Mouse (Mus musculus) neural tube, embryonic 13.5 days (tissue): ENCODE measurements around the gene Hcar2. TPM values are rescaled to one million over a fixed set of nuclear protein-coding genes. Genes with fewer than 3 reads are reported as not detected.

Source experiments
- ATAC-seq: fragments of 200-750 bp; cut with Nextera tagmentation; 2 replicates; pipeline ENCODE4 v1.8.0; 2017; ENCODE audit warnings: low read depth, mild to moderate bottlenecking, moderate TSS enrichment, moderate library complexity
- H3K27ac ChIP-seq: fragments of 300-500 bp; sonication (generic); replicated peaks from 2 replicates; pipeline ENCODE4 v1.5.1; 2015; ENCODE audit warnings: moderate library complexity, mild to moderate bottlenecking, inconsistent platforms
- H3K27me3 ChIP-seq: fragments of 300-500 bp; sonication (generic); 2 replicates; pipeline ENCODE4 v1.6.1; 2015; ENCODE audit warnings: mild to moderate bottlenecking, inconsistent platforms
- H3K36me3 ChIP-seq: fragments of 300-500 bp; sonication (generic); 2 replicates; pipeline ENCODE4 v1.6.1; 2015; ENCODE audit warnings: mild to moderate bottlenecking, inconsistent platforms
- H3K4me1 ChIP-seq: fragments of 300-500 bp; sonication (generic); replicated peaks from 2 replicates; pipeline ENCODE4 v1.6.1; 2015; ENCODE audit warnings: inconsistent platforms
- H3K4me2 ChIP-seq: fragments of 300-500 bp; sonication (generic); 2 replicates; pipeline ENCODE4 v1.6.1; 2015; ENCODE audit warnings: inconsistent platforms, mild to moderate bottlenecking, moderate library complexity
- H3K4me3 ChIP-seq: fragments of 300-500 bp; sonication (generic); 2 replicates; pipeline ENCODE4 v1.5.1; 2015; ENCODE audit warnings: mild to moderate bottlenecking, inconsistent platforms
- H3K9ac ChIP-seq: fragments of 300-500 bp; sonication (generic); 2 replicates; pipeline ENCODE4 v1.6.1; 2015; ENCODE audit warnings: moderate library complexity, mild to moderate bottlenecking, inconsistent platforms
- H3K9me3 ChIP-seq: fragments of 300-500 bp; sonication (generic); 2 replicates; pipeline ENCODE4 v1.6.1; 2016; ENCODE audit warnings: inconsistent platforms
- WGBS: fragments of 180-500 bp; shearing (Covaris S2); methylation state at CpG from one replicate; pipeline ENCODE4 v1.1.7; 2015; 5-methylcytosine and 5-hydroxymethylcytosine counted together
- polyA plus RNA-seq: library from polyadenylated mRNA; unstranded; fragments of >200 nt; fragmentation: Nextera tagmentation; extraction: Ambion mirVana; gene quantifications from 2 replicates; pipeline ENCODE4 v1.2.1, GENCODE M21; 2015

Gene Hcar2
- polyA plus RNA-seq, 1 experiment from 2014 or later, result not detected

GRCm38 (mm10) chr5:123886365-123886764, 21.1 kb upstream of the Hcar2 start:
- H3K9me3 ChIP-seq, result no peaks in the 10 kb centered on the region
- H3K36me3 ChIP-seq, result no peaks in the 10 kb centered on the region
- no peak for ATAC-seq
- H3K4me2 ChIP-seq, result no peak overlapping the region
- WGBS, result 88% methylated on average over 3 of the region's 3 CpGs
- H3K27ac ChIP-seq, result no peak overlapping the region
- H3K27me3 ChIP-seq, result no peaks in the 10 kb centered on the region
- H3K4me1 ChIP-seq, result no peaks in the 10 kb centered on the region
- H3K4me3 ChIP-seq, result no peak overlapping the region
- no peak overlapping the region for H3K9ac ChIP-seq

- no peaks in the 10 kb centered on the region for H3K4me1 ChIP-seq
These were observed 19.0 kb upstream of the Hcar2 start for GRCm38 (mm10) chr5:123884332-123884731.

GRCm38 (mm10) chr5:123883891-123884290, 18.6 kb upstream of the Hcar2 start:
- Histone ChIP-seq H3K4me3 (no peak overlapping the region), H3K9ac (no peak overlapping the region), H3K27ac (no peak overlapping the region), H3K36me3 (no peaks in the 10 kb centered on the region), H3K27me3 (no peaks in the 10 kb centered on the region), H3K9me3 (no peaks in the 10 kb centered on the region), H3K4me2 (no peak overlapping the region), H3K4me1 (no peaks in the 10 kb centered on the region)
- 82% methylated on average over 7 of the region's 7 CpGs for WGBS
- ATAC-seq, result no peak

More at GRCm38 (mm10) chr5:123884332-123884731, 19.0 kb upstream of the Hcar2 start:
- Histone ChIP-seq H3K9ac (no peak overlapping the region), H3K4me3 (no peak overlapping the region), H3K9me3 (no peaks in the 10 kb centered on the region), H3K27ac (no peak overlapping the region), H3K4me2 (no peak overlapping the region), H3K27me3 (no peaks in the 10 kb centered on the region), H3K36me3 (no peaks in the 10 kb centered on the region)
- WGBS, result 80% methylated on average over 10 of the region's 10 CpGs
- ATAC-seq, result no peak

GRCm38 (mm10) chr5:123880778-123881177, 15.5 kb upstream of the Hcar2 start:
- no peak overlapping the region for H3K4me2 ChIP-seq
- WGBS, result 82% methylated on average over 14 of the region's 14 CpGs
- H3K4me1 ChIP-seq, result no peaks in the 10 kb centered on the region
- no peak overlapping the region for H3K9ac ChIP-seq
- H3K4me3 ChIP-seq, result no peak overlapping the region
- ATAC-seq, result no peak
- no peaks in the 10 kb centered on the region for H3K36me3 ChIP-seq
- no peaks in the 10 kb centered on the region for H3K9me3 ChIP-seq
- H3K27me3 ChIP-seq, result no peaks in the 10 kb centered on the region
- no peak overlapping the region for H3K27ac ChIP-seq

- no peak within 1 kb of the TSS for H3K27ac ChIP-seq
These were observed 14.6 kb upstream of the Hcar2 start, which contains the start of gene Hcar1 for GRCm38 (mm10) chr5:123879928-123880327. Gene Hcar1, minus strand, starts transcription at chr5:123880020.

GRCm38 (mm10) chr5:123878056-123878455, 12.8 kb upstream of the Hcar2 start:
- H3K27ac ChIP-seq, result no peak overlapping the region
- H3K4me1 ChIP-seq, result no peaks in the 10 kb centered on the region
- no peak overlapping the region for H3K4me2 ChIP-seq
- ATAC-seq, result no peak
- H3K9me3 ChIP-seq, result no peaks in the 10 kb centered on the region
- WGBS, result 65% methylated on average over 14 of the region's 14 CpGs
- H3K27me3 ChIP-seq, result no peaks in the 10 kb centered on the region
- no peak overlapping the region for H3K9ac ChIP-seq
- H3K4me3 ChIP-seq, result no peak overlapping the region
- no peaks in the 10 kb centered on the region for H3K36me3 ChIP-seq

More at GRCm38 (mm10) chr5:123879928-123880327, 14.6 kb upstream of the Hcar2 start, which contains the start of gene Hcar1:
- Histone ChIP-seq H3K9me3 (no peaks in the 10 kb centered on the region), H3K4me1 (no peaks in the 10 kb centered on the region), H3K27me3 (no peaks in the 10 kb centered on the region), H3K9ac (no peak within 1 kb of the TSS), H3K36me3 (no peaks in the 10 kb centered on the region), H3K4me2 (no peak within 1 kb of the TSS), H3K4me3 (no peak within 1 kb of the TSS)
- ATAC-seq, result no peak
- WGBS, result 74% methylated on average over 12 of the region's 12 CpGs

- no peaks in the 10 kb centered on the region for H3K9me3 ChIP-seq
- 89% methylated on average over 5 of the region's 5 CpGs for WGBS
- ATAC-seq, result no peak
- H3K9ac ChIP-seq, result no peak overlapping the region
- H3K27me3 ChIP-seq, result no peaks in the 10 kb centered on the region
- H3K4me3 ChIP-seq, result no peak overlapping the region
- H3K27ac ChIP-seq, result no peak overlapping the region
- H3K36me3 ChIP-seq, result no peaks in the 10 kb centered on the region
- no peak overlapping the region for H3K4me2 ChIP-seq
- H3K4me1 ChIP-seq, result no peaks in the 10 kb centered on the region
These were observed 8.9 kb upstream of the Hcar2 start for GRCm38 (mm10) chr5:123874177-123874576.

GRCm38 (mm10) chr5:123869615-123870014, 4.3 kb upstream of the Hcar2 start:
- H3K36me3 ChIP-seq, result no peaks in the 10 kb centered on the region
- no peak overlapping the region for H3K27ac ChIP-seq
- H3K27me3 ChIP-seq, result no peaks in the 10 kb centered on the region
- no peak for ATAC-seq
- WGBS, result 91% methylated on average over 4 of the region's 4 CpGs
- no peaks in the 10 kb centered on the region for H3K9me3 ChIP-seq
- H3K4me2 ChIP-seq, result no peak overlapping the region
- H3K4me3 ChIP-seq, result no peak overlapping the region
- H3K9ac ChIP-seq, result no peak overlapping the region
- H3K4me1 ChIP-seq, result no peaks in the 10 kb centered on the region

GRCm38 (mm10) chr5:123866457-123866856, 1.2 kb upstream of the Hcar2 start:
- Histone ChIP-seq H3K27ac (no peak overlapping the region), H3K4me2 (no peak overlapping the region), H3K9ac (no peak overlapping the region), H3K9me3 (no peaks in the 10 kb centered on the region), H3K27me3 (no peaks in the 10 kb centered on the region), H3K4me1 (no peaks in the 10 kb centered on the region), H3K4me3 (no peak overlapping the region), H3K36me3 (no peaks in the 10 kb centered on the region)
- WGBS, result 97% methylated on average over 4 of the region's 4 CpGs
- no peak for ATAC-seq

GRCm38 (mm10) chr5:123863934-123864333, 1.4 kb downstream of the Hcar2 start:
- Histone ChIP-seq H3K27me3 (no peaks in the 10 kb centered on the region), H3K9me3 (no peaks in the 10 kb centered on the region), H3K4me1 (no peaks in the 10 kb centered on the region), H3K9ac (no peak overlapping the region), H3K4me2 (no peak overlapping the region), H3K27ac (no peak overlapping the region), H3K4me3 (no peak overlapping the region), H3K36me3 (no peaks in the 10 kb centered on the region)
- no peak for ATAC-seq
- 92% methylated on average over 14 of the region's 14 CpGs for WGBS

- WGBS, result 88% methylated on average over 15 of the region's 15 CpGs
- no peak overlapping the region for H3K4me2 ChIP-seq
- no peaks in the 10 kb centered on the region for H3K27me3 ChIP-seq
- no peaks in the 10 kb centered on the region for H3K9me3 ChIP-seq
- no peak for ATAC-seq
- no peaks in the 10 kb centered on the region for H3K4me1 ChIP-seq
- H3K9ac ChIP-seq, result no peak overlapping the region
- H3K4me3 ChIP-seq, result no peak overlapping the region
- H3K36me3 ChIP-seq, result no peaks in the 10 kb centered on the region
- H3K27ac ChIP-seq, result no peak overlapping the region
These were observed 2.6 kb downstream of the Hcar2 start for GRCm38 (mm10) chr5:123862374-123863350.

GRCm38 (mm10) chr5:123858798-123859197, 6.5 kb downstream of the Hcar2 start:
- no peaks in the 10 kb centered on the region for H3K4me1 ChIP-seq
- 91% methylated on average over 11 of the region's 11 CpGs for WGBS
- no peak for ATAC-seq

More at GRCm38 (mm10) chr5:123858798-123859197, 6.5 kb downstream of the Hcar2 start:
- Histone ChIP-seq H3K27ac (no peak overlapping the region), H3K9me3 (no peaks in the 10 kb centered on the region), H3K4me2 (no peak overlapping the region), H3K9ac (no peak overlapping the region), H3K4me3 (no peak overlapping the region), H3K27me3 (no peaks in the 10 kb centered on the region), H3K36me3 (no peaks in the 10 kb centered on the region)
